Mouse (Mus musculus) forebrain, postnatal 0 days (tissue): Measurements from ENCODE around the gene Btbd35f16. TPM values are rescaled to one million over a fixed set of nuclear protein-coding genes. Genes with fewer than 3 reads are reported as not detected.
"Not testable (repeated sequence)": the region's sequence is repeated elsewhere in the genome, so short reads cannot be mapped to it uniquely, and the experiment has no call there.

ENCODE experiments used
- ATAC-seq: fragments of 200-750 bp; cut with Nextera tagmentation; 2 replicates; pipeline ENCODE4 v1.8.0; 2017; ENCODE audit warnings: mild to moderate bottlenecking, moderate library complexity
- DNase-seq: peaks from one replicate; pipeline ENCODE4 v3.0.0-alpha.2; 2015
- H3K27ac ChIP-seq: fragments of 300-500 bp; sonication (generic); 2 replicates; pipeline ENCODE4 v1.5.1; 2014; ENCODE audit warnings: low read depth, mild to moderate bottlenecking, antibody characterized with exemption, low read length, moderate library complexity, mixed read lengths
- H3K27me3 ChIP-seq: fragments of 300-500 bp; sonication (generic); 2 replicates; pipeline ENCODE4 v1.6.1; 2014; ENCODE audit warnings: mild to moderate bottlenecking, low read length, mixed read lengths; ENCODE audit not compliant: insufficient read depth
- H3K36me3 ChIP-seq: fragments of 300-500 bp; sonication (generic); 2 replicates; pipeline ENCODE4 v1.6.1; 2014; ENCODE audit warnings: mild to moderate bottlenecking, moderate library complexity; ENCODE audit not compliant: insufficient read depth
- H3K4me1 ChIP-seq: fragments of 300-500 bp; sonication (generic); 2 replicates; pipeline ENCODE4 v1.6.1; 2014; ENCODE audit warnings: antibody characterized with exemption; ENCODE audit not compliant: insufficient read depth
- H3K4me2 ChIP-seq: fragments of 300-500 bp; sonication (generic); 2 replicates; pipeline ENCODE4 v1.6.1; 2014; ENCODE audit warnings: low read depth, mild to moderate bottlenecking, moderate library complexity
- H3K4me3 ChIP-seq: fragments of 300-500 bp; sonication (generic); 2 replicates; pipeline ENCODE4 v1.5.1; 2014; ENCODE audit warnings: low read depth, low read length, mixed read lengths
- H3K9ac ChIP-seq: fragments of 300-500 bp; sonication (generic); 2 replicates; pipeline ENCODE4 v1.6.1; 2014; ENCODE audit warnings: mild to moderate bottlenecking
- H3K9me3 ChIP-seq: fragments of 300-500 bp; sonication (generic); 2 replicates; pipeline ENCODE4 v1.6.1; 2016; ENCODE audit warnings: low read length
- WGBS: fragments of 180-500 bp; shearing (Covaris S2); extraction: QIAGEN DNeasy Blood & Tissue Kit; methylation state at CpG from one replicate; pipeline ENCODE4 v1.1.7; 2014; 5-methylcytosine and 5-hydroxymethylcytosine counted together
- polyA plus RNA-seq: library from polyadenylated mRNA; unstranded; fragments of >200 nt; fragmentation: Nextera tagmentation; extraction: Ambion mirVana; gene quantifications from 2 replicates; pipeline ENCODE4 v1.2.1, GENCODE M21; 2015
- total RNA-seq: library from RNA; depleted of rRNA; stranded (reverse); fragments of >200 nt; gene quantifications from 2 replicates; pipeline ENCODE4 v1.2.3, GENCODE M21; 2014; rRNA removed

The Btbd35f16 gene
- total RNA-seq (not detected in 2 replicates), polyA plus RNA-seq (not detected in 2 replicates)

GRCm38 (mm10) chrX:3956902-3957301 is at the start of gene Btbd35f16:
TSS of gene Btbd35f16 (minus strand) at chrX:3957002.
- not testable (repeated sequence) for H3K4me3 ChIP-seq, H3K9ac ChIP-seq, H3K4me1 ChIP-seq, H3K4me2 ChIP-seq, H3K36me3 ChIP-seq, H3K27me3 ChIP-seq, H3K27ac ChIP-seq, ATAC-seq, H3K9me3 ChIP-seq, DNase-seq
- no CpG with 5 or more reads among the region's 3 CpGs for WGBS

Other genes starting within 250 kb of the Btbd35f16 start
- not detected in 2 replicates for gene Btbd35f10, start 204.1 kb downstream of the Btbd35f16 start, total RNA-seq
- not detected in 2 replicates for gene Btbd35f10, start 204.1 kb downstream of the Btbd35f16 start, polyA plus RNA-seq
- not detected in 2 replicates for gene Btbd35f3, start 80.7 kb upstream of the Btbd35f16 start, total RNA-seq
- not detected in 2 replicates for gene Btbd35f3, start 80.7 kb upstream of the Btbd35f16 start, polyA plus RNA-seq
- not detected in 2 replicates for gene Btbd35f28, start 239.6 kb upstream of the Btbd35f16 start, total RNA-seq
- not detected in 2 replicates for gene Btbd35f28, start 239.6 kb upstream of the Btbd35f16 start, polyA plus RNA-seq